Mouse (Mus musculus): Measurements from ENCODE around the gene Mrps35. TPM values are rescaled to one million over a fixed set of nuclear protein-coding genes. Genes with fewer than 3 reads are reported as not detected.

The Mrps35 gene
- 100 to 1,000 TPM; 145 to 150 TPM for total RNA-seq (2021)

DNA sequence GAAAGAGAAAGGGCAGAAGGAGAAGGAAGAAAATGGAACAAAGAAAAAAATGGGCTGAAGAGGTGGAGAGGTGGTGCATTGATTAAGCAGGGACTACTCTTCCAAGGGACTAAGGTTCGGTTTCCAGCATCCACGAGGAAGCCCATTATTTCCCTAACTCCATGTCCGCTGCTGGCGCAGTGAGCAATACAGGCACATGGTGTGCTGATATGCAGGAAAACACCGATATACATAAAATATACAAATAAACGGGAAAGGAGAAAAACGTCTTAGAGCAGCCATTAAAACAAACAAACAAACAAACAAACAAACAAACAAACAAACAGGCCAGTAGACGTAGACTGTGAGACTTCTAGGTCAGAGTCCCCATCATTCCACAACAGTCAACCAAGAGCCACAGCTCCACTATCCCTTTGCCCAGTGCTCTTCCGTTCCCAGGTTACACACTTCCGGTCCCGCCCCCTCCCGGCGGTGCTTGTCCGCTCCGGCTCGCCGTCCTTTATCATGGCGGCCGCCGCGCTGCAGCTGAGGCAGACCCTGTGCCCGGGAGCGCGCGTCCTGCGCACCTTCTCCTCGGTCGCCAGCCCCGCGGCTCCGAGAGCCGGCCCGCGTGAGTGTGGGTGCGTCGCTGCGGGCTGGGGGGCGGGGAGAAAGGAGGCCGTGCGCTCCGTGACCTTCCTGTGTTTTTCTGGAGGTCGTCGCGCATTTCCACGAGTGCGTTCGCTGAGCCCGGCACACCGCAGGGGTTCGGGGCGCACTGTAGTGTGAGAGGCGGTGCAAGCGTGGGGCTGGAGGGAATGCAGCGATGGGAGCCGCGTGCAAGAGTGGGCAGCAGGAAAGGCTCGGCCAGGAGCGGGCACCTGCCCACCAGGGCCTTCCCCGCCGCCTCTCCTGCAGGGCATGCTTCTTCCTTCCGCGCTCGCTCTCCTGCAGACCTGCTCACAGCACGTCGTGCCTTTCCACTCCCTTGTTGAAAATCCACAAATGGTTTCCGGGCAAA, at the start of gene Mrps35:
Gene Mrps35, plus strand, starts transcription at position 474 of the 1,000 bp plus-strand sequence.
- DNase-seq: peak; percentile 91 to 95
- intact Hi-C loops (cut with DNase I): no loop called here

DNA sequence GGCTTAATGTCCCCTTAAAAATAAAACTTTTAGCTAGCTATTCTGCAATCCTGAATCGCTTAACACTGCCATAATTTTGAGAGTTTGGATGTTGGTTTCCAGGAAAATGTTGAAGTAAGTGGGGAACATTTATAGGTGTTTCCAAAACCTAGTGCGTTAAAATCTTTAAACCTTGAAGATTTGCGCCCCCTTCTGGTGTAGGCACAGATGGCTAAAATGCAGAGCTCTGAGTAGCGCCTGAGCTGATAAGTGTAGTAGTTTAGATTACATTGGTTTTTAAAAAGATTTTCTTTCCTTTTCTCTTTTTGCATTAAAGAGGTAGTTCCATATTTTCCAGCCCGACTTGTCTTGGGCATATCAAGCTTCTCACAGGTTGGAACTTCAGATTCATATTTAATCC, 48.3 kb upstream of the Mrps35 start:
- intact Hi-C loops (cut with DNase I): loop anchor here (1.0 to 2.0 kb wide), 2 partner anchors 161 to 169 kb away; no protein-coding TSS in a partner anchor
- peak; percentile 71 to 84 for DNase-seq

GRCm38 (mm10) chr6:146995391-146995790, 47.2 kb upstream of the Mrps35 start:
- no peak for DNase-seq
- intact Hi-C loops (cut with DNase I): loop anchor here (2.0 kb wide), 1 partner anchor 171 kb away; no protein-coding TSS in a partner anchor

DNA sequence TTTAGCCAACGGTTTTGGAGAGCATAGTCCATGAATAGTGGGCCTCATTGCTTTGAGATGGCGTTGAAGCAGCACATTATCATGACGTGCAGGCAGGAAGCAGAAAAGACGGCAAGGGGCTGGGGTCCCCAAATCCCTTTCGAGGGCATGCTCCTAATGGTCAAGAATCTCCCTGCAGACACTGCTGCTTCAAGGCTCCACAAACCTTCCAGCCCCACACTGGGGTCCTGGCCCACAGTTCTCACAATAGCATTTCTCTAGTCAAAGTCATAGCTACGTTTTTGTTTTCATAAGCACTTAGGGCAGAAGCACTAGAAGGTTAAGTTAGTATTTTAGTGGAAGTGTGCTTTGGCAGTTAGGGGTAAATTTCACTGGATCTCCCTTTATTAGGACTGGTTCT, 46.7 kb upstream of the Mrps35 start:
- intact Hi-C loops (cut with DNase I): loop anchor here (2.0 kb wide), 1 partner anchor 171 kb away; no protein-coding TSS in a partner anchor

DNA sequence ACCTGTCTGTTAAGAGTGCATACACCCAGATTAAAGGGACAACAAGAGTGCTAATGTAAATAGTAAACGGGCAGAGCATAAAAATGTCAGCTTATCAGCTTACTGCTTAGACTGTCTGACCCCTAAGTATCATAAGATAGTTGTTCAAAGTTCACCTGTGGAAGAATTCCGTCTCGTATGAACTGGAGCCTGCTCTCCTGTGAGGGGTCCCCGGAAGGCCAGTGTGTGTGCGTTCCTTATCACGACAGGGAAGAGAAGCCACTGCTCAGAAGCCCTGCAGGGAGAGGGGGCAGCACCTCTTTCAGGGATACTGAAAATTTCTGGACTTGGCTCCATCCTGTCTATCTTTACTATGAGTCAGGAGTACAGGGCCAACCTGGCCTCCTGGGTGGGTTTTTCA, 45.6 kb upstream of the Mrps35 start:
- no peak for DNase-seq
- intact Hi-C loops (cut with DNase I): no loop called here

More for the DNA sequence above, 46.7 kb upstream of the Mrps35 start:
- DNase-seq: no peak

GRCm38 (mm10) chr6:146998710-146999109, 43.9 kb upstream of the Mrps35 start:
- no peak for DNase-seq
- intact Hi-C loops (cut with DNase I): no loop called here

DNA sequence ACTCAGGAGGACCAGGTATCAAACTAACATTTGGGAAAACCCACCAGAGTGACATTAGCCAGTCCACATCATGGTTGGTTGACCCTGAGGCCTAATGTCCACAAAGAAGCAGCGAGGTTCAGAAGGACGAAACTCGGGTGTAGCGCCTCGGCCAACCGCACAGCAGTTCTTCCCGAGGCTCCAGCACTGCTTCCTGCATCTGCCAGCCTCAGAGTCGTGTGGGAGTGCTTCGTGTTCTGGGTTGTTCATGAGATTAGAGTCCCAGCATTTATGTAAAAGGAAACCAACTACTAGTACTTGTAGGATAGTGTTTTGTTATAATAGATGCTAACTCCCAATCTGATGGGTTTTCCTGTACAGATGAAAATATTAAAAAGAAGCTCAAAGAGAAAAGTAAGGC, 43.3 kb upstream of the Mrps35 start:
- intact Hi-C loops (cut with DNase I): no loop called here
- DNase-seq: no peak

DNA sequence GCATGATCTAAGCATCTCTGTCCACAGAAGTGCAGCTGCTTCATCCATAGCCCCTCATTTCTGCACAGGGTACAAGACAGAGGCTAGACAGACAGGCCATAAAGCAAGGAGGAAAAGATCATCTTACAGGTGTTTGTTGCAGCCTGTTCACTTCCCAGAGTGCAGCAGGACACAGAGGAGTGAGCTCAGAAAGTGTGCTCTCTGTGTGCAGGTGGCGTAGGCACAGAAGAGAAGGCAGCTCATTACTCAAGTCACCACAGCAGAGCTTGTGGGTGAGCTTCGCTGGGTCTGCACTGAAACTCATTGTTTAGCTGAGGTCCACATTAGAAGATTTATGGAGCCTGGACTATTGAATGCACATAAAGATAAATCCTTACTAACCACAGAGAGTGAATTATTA, 42.8 kb upstream of the Mrps35 start:
- intact Hi-C loops (cut with DNase I): no loop called here
- DNase-seq: no peak

- intact Hi-C loops (cut with DNase I): loop anchor here (5.0 kb wide), 2 partner anchors 804 to 944 kb away; no protein-coding TSS in a partner anchor
Measured at GRCm38 (mm10) chr6:147008148-147008547, 34.4 kb upstream of the Mrps35 start.

GRCm38 (mm10) chr6:147010358-147010757, 32.2 kb upstream of the Mrps35 start:
- intact Hi-C loops (cut with DNase I): no loop called here
- no peak for DNase-seq

More at GRCm38 (mm10) chr6:147008148-147008547, 34.4 kb upstream of the Mrps35 start:
- DNase-seq: peak in 1 of 2 experiments; percentile 67

- DNase-seq: no peak
- intact Hi-C loops (cut with DNase I): no loop called here
Measured at GRCm38 (mm10) chr6:147010811-147011520, 31.6 kb upstream of the Mrps35 start.

- intact Hi-C loops (cut with DNase I): no loop called here
- DNase-seq: no peak
Measured at GRCm38 (mm10) chr6:147011555-147011954, 31.0 kb upstream of the Mrps35 start.

DNA sequence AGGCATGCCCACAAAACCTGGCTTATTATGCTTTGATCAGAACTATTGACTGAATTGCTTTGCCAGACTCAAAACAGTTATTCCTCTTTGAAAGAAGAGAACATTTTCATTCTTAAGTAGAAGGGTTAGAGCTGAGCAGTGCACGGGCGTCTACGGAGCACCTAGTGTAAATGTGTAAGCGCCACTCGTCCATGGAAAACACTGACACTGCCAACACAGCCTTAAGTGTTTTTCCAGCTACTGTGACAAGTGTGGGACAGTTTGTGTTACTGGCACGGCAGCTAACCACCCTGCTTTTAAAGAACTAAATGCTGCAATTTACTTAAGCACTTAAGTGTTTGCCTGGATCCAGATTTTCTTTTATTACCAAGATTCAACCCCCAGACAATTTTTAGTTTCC, 30.6 kb upstream of the Mrps35 start:
- intact Hi-C loops (cut with DNase I): no loop called here

DNA sequence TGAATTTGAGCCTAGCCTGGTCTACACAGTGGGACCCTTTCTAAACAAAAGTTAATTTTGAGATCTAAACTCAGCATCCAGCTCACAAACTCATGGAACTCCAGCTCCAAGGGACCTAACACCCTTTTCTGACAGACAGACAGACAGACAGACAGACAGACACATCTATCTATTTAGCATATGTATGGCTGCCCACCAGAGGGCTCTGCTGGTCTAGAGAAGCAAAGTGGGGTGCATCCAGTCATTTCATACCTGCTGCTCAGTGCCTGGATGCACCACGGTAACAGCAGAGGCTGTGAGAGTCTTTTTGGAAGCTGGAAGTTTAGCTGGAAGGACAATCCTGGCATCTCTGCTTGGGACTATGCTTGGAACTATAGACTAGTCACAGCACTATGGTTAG, 29.0 kb upstream of the Mrps35 start:
- intact Hi-C loops (cut with DNase I): no loop called here

More for the DNA sequence above, 30.6 kb upstream of the Mrps35 start:
- no peak for DNase-seq

DNA sequence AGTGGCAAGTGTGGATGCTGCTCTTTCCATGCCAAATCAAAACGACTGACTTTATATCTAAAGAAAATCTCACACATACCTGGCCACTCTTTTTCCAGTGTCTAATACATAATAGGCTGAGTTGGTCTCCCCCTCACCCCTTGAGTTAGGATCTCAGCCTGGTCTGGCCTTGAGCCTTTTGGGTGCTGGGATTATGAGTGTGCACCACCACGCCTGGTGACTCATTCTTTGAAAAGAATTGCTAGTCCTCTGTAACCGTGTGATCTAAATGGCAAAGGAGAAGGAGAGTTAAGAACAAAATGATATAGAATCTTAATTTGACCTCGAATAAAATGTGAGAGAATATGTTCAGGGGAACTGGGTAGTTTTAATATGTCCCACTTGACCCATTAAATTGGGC, 24.7 kb upstream of the Mrps35 start:
- DNase-seq: no peak
- intact Hi-C loops (cut with DNase I): loop anchor here (5.0 kb wide), 2 partner anchors 99 to 224 kb away; no protein-coding TSS in a partner anchor

More for the DNA sequence above, 29.0 kb upstream of the Mrps35 start:
- peak in 1 of 2 experiments; percentile 17 for DNase-seq

DNA sequence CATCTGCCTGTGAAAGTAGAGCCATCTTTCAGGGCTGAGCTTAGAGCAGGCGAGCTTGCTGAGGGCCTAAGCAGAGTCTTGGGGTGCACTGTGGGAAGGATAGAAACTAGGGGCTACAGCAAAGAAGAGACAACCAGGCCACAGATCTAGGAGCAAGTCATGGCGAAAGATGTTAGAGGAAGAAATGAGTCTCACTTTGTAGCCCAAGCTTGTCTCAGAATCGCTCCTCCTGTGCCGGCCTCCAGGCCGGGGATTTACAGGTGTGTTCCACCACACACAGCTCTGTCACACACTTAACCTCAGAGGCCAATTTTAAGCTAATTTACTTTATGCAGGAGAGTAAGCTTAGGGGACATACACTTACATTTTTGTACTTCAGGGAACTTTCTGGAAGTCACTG, 24.2 kb upstream of the Mrps35 start:
- no peak for DNase-seq
- intact Hi-C loops (cut with DNase I): loop anchor here (5.0 kb wide), 2 partner anchors 99 to 224 kb away; no protein-coding TSS in a partner anchor

DNA sequence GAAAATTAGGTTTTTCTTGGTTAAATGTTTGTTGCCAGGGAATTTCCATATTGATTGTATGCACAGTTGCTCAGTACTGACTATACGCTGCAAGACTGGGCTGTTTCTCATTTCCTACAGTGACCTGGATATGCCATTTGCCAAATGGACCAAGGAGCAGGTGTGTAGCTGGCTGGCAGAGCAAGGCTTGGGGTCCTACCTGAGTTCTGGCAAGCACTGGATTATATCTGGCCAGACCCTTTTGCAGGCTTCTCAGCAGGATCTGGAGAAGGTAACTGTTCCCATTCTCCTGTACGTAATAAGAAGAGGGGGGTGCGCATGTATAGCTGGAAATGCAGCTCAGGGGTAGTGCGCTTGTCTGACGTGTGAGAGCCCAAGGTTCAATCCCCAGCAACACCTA, 21.4 kb upstream of the Mrps35 start:
- DNase-seq: no peak
- intact Hi-C loops (cut with DNase I): no loop called here

DNA sequence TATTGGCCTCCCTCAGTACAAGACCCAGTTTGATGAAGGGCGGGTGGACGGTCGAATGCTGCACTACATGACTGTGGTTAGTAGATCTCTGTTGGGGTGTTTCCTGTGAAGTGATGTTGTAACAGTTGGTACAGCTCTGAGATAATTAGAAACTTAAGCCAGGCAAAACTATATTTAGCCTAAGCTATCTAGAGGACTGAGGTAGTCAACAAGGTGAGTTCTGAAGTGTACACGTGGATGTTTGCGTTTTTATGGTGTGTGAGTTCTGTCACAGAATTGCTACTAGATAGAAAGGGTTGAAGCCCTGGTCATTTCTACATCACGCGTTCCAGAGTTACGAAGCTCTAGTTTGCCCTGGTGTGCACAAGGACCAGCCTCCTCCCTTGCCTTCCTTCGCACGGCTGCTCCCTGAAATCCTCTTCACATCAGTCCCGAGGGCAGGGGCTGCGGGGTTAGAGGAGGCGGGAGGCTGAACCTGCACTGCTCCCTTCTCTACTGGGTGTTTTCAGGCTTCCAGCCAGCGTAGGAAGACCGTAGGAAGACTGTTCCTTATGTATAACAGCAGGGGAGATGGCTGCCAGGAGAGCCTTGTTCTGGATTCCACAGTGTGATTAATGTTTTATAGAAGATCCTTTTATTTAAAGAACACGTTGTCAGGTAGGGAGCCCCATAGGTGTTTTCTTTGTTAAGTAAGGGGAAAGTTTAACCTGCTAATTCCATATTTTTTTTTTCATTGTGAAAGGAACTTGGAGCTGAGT, 20.0 kb upstream of the Mrps35 start:
- intact Hi-C loops (cut with DNase I): no loop called here
- DNase-seq: peak; percentile 37 to 51

DNA sequence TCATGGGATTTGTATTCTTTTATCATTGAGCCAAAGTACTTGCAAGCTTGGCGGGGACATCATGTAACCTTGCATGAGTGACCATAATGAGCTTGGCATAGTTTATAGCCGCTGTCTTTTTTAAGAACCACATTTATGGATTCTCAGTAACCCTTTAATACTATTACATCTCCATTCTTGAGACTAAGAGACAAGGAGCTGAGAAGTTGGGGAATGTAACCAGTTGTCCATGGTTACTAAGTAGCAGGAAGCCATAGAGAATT, 19.5 kb upstream of the Mrps35 start:
- peak; percentile 35 to 40 for DNase-seq
- intact Hi-C loops (cut with DNase I): no loop called here

GRCm38 (mm10) chr6:147023568-147023967, 19.0 kb upstream of the Mrps35 start:
- intact Hi-C loops (cut with DNase I): no loop called here

DNA sequence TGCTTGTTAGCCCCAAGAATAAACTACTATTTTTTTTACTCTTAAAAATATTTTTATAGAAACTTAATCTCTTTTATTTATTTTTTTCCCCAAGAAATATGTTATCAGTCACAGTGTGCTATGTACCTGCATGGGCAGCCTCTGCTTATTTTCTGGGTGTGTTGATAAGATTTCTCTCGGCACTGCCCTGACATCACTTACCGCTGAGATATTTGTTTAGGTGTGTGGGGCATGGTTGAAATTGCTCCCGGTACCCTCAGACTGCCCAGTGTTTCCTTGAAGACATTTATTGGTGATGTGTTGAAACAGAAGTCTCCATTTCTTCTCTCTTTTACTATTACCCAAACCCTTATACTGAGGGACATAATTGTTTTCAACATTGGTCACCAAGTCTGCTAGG, 17.8 kb upstream of the Mrps35 start:
- intact Hi-C loops (cut with DNase I): no loop called here
- DNase-seq: no peak

More at GRCm38 (mm10) chr6:147023568-147023967, 19.0 kb upstream of the Mrps35 start:
- no peak for DNase-seq

Measured in heart, postnatal 10 days (tissue).